Comparison of ENCODE assay signal across 15 mouse cellular contexts in the genomic region with DNA sequence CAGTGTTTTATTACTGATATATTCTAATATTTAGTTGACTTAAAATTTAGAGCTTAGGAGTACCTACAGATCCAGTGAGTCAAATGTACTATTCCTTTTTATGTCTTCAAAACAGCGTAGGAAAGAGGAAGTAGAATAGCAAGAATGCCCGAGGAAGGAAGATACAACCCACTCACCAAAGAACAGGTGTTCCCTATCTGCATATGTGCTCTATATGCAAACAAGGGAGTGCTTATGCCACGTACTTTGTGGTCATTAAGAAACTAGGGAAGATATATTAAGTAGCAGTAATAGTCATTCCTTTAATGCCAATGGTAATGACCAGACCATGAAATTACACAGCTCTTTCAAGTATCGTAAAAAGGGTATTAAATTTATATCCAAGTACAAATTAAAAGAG.
"Had no signal": no experiment of that assay in that cellular context is flagged by ENCODE, and none has a peak within 500 bp of the region (broad histone marks: within the 10 kb centered on the region; RNA-seq: fewer than 3 reads in every experiment).

No protein-coding gene starts in this region.

- H3K9me3 ChIP-seq: neural tube, embryonic 12.5 days; stomach, embryonic 15.5 days had no signal

- H3K4me2 ChIP-seq: neural tube, embryonic 12.5 days; stomach, embryonic 15.5 days had no signal

- H3K27ac ChIP-seq: neural tube, embryonic 12.5 days; stomach, embryonic 15.5 days; stomach, postnatal 0 days had no signal

- DNase-seq: retina, postnatal 1 day; right cerebral cortex, adult 18-20 months; right cerebral cortex, postnatal 14 days; right cerebral cortex, postnatal 25 days; right cerebral cortex, postnatal 4 days; spleen, adult 18-20 months; thymus, adult 18-20 months; thymus, adult 2 months; thymus, postnatal 14 days; thymus, postnatal 25 days; thymus, postnatal 36 days; thymus, postnatal 4 days had no signal

- H3K9ac ChIP-seq: neural tube, embryonic 12.5 days; stomach, embryonic 15.5 days had no signal

- H3K4me3 ChIP-seq: neural tube, embryonic 12.5 days; stomach, embryonic 15.5 days had no signal

- H3K27me3 ChIP-seq: neural tube, embryonic 12.5 days; stomach, embryonic 15.5 days had no signal

- H3K4me1 ChIP-seq: neural tube, embryonic 12.5 days; stomach, embryonic 15.5 days had no signal

- H3K36me3 ChIP-seq: neural tube, embryonic 12.5 days; stomach, embryonic 15.5 days had no signal
